Mouse (Mus musculus) intestine, embryonic 14.5 days (tissue): ENCODE measurements at regions not wholly inside any gene's neighbourhood (a gene's known extent, or its start where the extent isn't known, plus 50 kb on each side); places are given as distances from the start of the nearest gene placed in this dataset.

ENCODE experiments used
- ATAC-seq: fragments of 200-750 bp; cut with Nextera tagmentation; replicated peaks from 2 replicates; pipeline ENCODE4 v1.8.0; 2017; ENCODE audit warnings: low read depth, moderate number of reproducible peaks, moderate TSS enrichment, moderate library complexity; ENCODE audit not compliant: low FRiP score, low TSS enrichment
- DNase-seq: peaks from one replicate; pipeline ENCODE4 v3.0.0-alpha.2; 2018; ENCODE audit warnings: low spot score
- H3K27ac ChIP-seq: fragments of 300-500 bp; sonication (generic); 2 replicates; pipeline ENCODE4 v1.5.1; 2014; ENCODE audit warnings: low read depth, mild to moderate bottlenecking, control low read depth
- H3K27me3 ChIP-seq: fragments of 300-500 bp; sonication (generic); replicated peaks from 2 replicates; pipeline ENCODE4 v1.6.1; 2014; ENCODE audit warnings: low read length, control low read depth; ENCODE audit not compliant: control insufficient read depth, insufficient read depth
- H3K36me3 ChIP-seq: fragments of 300-500 bp; sonication (generic); 2 replicates; pipeline ENCODE4 v1.6.1; 2014; ENCODE audit warnings: low read length, control low read depth; ENCODE audit not compliant: control insufficient read depth, insufficient read depth
- H3K4me1 ChIP-seq: fragments of 300-500 bp; sonication (generic); replicated peaks from 2 replicates; pipeline ENCODE4 v1.6.1; 2014; ENCODE audit warnings: low read length, control low read depth, mixed read lengths; ENCODE audit not compliant: control insufficient read depth, insufficient read depth
- H3K4me2 ChIP-seq: fragments of 300-500 bp; sonication (generic); 2 replicates; pipeline ENCODE4 v1.6.1; 2014; ENCODE audit warnings: low read length
- H3K4me3 ChIP-seq: fragments of 300-500 bp; sonication (generic); 2 replicates; pipeline ENCODE4 v1.5.1; 2014; ENCODE audit warnings: low read depth, low read length, control low read depth, mixed read lengths
- H3K9ac ChIP-seq: fragments of 300-500 bp; sonication (generic); 2 replicates; pipeline ENCODE4 v1.6.1; 2014; ENCODE audit warnings: mild to moderate bottlenecking, low read length
- H3K9me3 ChIP-seq: fragments of 300-500 bp; sonication (generic); 2 replicates; pipeline ENCODE4 v1.6.1; 2016; ENCODE audit warnings: low read length, control low read depth; ENCODE audit not compliant: control insufficient read depth
- WGBS: fragments of 180-500 bp; shearing (Covaris S2); extraction: QIAGEN DNeasy Blood & Tissue Kit; methylation state at CpG from one replicate; pipeline ENCODE4 v1.1.7; 2014; 5-methylcytosine and 5-hydroxymethylcytosine counted together

DNA sequence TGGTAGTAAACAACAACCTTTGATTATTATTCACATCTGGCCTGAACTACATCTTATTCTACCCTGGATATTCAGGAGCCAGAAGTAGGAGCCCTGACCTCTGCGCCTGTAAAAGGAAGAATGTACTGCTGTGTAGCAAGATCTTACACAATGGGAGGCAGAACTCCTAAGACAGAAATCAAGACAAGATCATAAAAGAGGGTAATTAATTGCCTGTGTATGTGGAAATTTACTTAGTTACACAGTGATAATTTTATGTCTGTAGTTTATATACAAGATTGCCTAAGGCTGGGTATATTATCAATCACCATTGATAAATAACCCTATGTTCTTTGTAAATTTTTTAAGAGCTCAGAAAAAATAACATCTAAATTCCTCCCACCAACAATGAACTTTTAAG is 2167.8 kb downstream of the 9330182O14Rik start:
- Histone ChIP-seq H3K4me3 (no peak overlapping the region), H3K27me3 (no peaks in the 10 kb centered on the region), H3K9ac (no peak overlapping the region), H3K9me3 (no peaks in the 10 kb centered on the region), H3K36me3 (no peaks in the 10 kb centered on the region), H3K4me2 (no peak overlapping the region), H3K27ac (no peak overlapping the region), H3K4me1 (peaks cover 5% of the 10 kb centered on the region; the same call in 1 of the 2 replicates)
- DNase-seq (no peak), ATAC-seq (no peak)
- 83% methylated on average over 1 of the region's 1 CpGs for WGBS

DNA sequence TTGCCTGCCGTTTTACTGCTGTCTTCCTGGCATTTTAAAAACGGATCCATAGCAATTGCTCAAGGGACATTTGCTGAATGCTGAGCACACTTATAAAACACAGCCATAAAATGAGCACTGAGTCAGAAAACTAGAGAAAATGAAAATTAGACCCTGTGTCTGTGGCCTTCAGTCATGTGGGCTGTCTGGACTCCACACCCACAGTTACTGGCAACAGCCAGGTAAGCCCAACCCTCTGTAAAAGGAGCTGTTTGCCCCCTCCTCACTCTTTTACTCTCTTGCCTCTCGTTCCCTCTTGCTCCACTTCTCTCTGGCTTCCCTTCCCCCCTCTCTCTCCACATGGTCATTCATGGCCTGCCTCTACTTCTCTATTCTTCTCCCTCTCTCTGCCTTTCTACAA is 2169.9 kb downstream of the 9330182O14Rik start:
- ATAC-seq: no peak

DNA sequence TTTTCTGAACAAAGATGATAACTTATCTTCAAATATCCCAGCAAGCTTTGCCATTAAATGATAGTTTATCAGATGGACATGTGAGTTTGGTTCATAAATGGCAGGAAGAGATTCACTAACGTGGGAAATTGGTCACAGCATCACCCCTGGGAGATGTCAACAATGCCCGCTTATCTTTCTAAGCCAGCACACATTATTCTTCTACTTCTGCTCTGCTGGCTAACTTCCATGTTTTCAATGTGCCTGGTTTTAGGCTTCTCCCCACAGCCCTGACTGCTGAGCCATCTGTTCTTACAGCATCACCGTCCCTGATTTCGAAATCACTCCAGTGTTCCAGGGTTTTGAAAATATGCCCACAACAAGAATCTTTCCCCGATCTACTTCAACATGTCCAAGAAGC is 2175.4 kb downstream of the 9330182O14Rik start:
- DNase-seq (no peak), ATAC-seq (no peak)
- no peaks in the 10 kb centered on the region for H3K4me1 ChIP-seq
- no peaks in the 10 kb centered on the region for H3K9me3 ChIP-seq
- WGBS: 68% methylated on average over 5 of the region's 5 CpGs
- H3K27me3 ChIP-seq: no peaks in the 10 kb centered on the region
- no peak overlapping the region for H3K27ac ChIP-seq
- no peak overlapping the region for H3K9ac ChIP-seq
- no peaks in the 10 kb centered on the region for H3K36me3 ChIP-seq
- H3K4me3 ChIP-seq: no peak overlapping the region
- H3K4me2 ChIP-seq: no peak overlapping the region

More for the DNA sequence above, 2169.9 kb downstream of the 9330182O14Rik start:
- no peak overlapping the region for H3K4me2 ChIP-seq
- no peak overlapping the region for H3K27ac ChIP-seq
- no peak overlapping the region for H3K4me3 ChIP-seq
- no peak for DNase-seq
- H3K27me3 ChIP-seq: no peaks in the 10 kb centered on the region
- H3K9me3 ChIP-seq: no peaks in the 10 kb centered on the region
- WGBS: 78% methylated on average over 3 of the region's 3 CpGs
- no peaks in the 10 kb centered on the region for H3K36me3 ChIP-seq
- H3K4me1 ChIP-seq: no peaks in the 10 kb centered on the region
- H3K9ac ChIP-seq: no peak overlapping the region

DNA sequence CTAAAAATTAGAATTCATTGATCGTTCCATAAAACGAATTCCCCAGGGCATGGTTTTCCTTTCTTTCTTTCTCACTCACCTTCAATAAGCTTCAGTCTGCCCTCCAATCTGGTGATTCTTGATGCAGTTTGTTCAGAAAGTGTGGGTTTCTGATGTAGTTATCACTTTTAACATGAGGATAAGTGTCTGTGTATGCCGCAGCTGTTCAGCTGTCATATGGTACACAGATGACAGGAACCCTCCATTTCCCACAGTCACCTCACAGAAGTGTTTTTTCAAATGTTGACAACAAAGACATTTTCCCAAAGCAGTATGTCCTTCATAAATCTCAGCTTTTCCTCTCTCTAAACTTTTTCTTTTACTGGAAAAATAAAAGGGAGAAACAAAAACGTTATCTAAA is 2177.0 kb downstream of the 9330182O14Rik start:
- Histone ChIP-seq H3K4me1 (no peaks in the 10 kb centered on the region), H3K9me3 (no peaks in the 10 kb centered on the region), H3K9ac (no peak overlapping the region), H3K27me3 (no peaks in the 10 kb centered on the region), H3K4me3 (no peak overlapping the region), H3K27ac (no peak overlapping the region), H3K36me3 (no peaks in the 10 kb centered on the region), H3K4me2 (no peak overlapping the region)
- WGBS: 65% methylated on average over 4 of the region's 4 CpGs
- no peak for DNase-seq
- ATAC-seq: no peak

DNA sequence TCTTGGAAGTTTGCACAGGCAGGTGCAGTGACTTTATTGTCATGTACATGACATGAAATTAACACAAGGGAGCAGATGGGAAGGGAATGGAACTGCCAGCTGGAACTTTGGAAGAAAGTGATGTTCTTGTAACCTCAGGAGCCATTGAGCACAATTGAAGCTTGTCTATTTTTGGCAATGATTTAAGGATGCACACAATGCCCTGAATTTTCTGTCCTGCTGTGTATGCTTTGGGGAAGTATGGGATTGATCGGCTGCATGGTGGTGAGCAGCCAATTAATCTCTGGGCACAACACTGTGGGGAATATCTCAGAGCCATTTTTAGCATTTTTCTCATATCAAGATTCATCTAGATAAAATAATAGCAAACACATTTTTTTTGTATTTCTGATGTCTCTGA is 2186.2 kb downstream of the 9330182O14Rik start:
- Histone ChIP-seq H3K4me3 (no peak overlapping the region), H3K9me3 (no peaks in the 10 kb centered on the region), H3K36me3 (no peaks in the 10 kb centered on the region), H3K27ac (no peak overlapping the region), H3K9ac (no peak overlapping the region), H3K27me3 (no peaks in the 10 kb centered on the region), H3K4me2 (no peak overlapping the region), H3K4me1 (no peaks in the 10 kb centered on the region)
- ATAC-seq (no peak), DNase-seq (no peak)
- WGBS: 94% methylated on average over 1 of the region's 1 CpGs

DNA sequence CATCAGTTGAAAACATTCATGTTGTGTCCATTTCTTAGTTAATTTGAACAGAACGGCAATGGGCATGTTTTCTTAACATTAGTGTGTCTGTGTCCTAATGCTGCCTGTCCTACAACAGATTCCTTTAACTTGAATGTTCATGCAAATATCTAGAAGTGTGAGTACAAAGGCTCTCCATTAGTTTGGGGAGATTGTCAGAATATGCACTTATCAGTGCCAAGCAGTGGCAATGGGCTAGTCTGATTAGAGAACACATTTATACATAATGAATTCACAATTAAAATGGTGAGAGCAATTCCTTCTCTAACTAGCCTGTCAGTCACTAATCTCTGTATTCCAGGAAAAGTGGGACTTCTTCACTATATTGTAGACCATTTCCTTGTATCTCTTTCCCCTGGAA is 2188.8 kb downstream of the 9330182O14Rik start:
- ATAC-seq: no peak
- Histone ChIP-seq H3K4me1 (no peaks in the 10 kb centered on the region), H3K36me3 (no peaks in the 10 kb centered on the region), H3K9me3 (no peaks in the 10 kb centered on the region), H3K27me3 (no peaks in the 10 kb centered on the region), H3K4me3 (no peak overlapping the region), H3K4me2 (no peak overlapping the region), H3K9ac (no peak overlapping the region), H3K27ac (no peak overlapping the region)
- no peak for DNase-seq
- WGBS: 87% methylated on average over 1 of the region's 1 CpGs

DNA sequence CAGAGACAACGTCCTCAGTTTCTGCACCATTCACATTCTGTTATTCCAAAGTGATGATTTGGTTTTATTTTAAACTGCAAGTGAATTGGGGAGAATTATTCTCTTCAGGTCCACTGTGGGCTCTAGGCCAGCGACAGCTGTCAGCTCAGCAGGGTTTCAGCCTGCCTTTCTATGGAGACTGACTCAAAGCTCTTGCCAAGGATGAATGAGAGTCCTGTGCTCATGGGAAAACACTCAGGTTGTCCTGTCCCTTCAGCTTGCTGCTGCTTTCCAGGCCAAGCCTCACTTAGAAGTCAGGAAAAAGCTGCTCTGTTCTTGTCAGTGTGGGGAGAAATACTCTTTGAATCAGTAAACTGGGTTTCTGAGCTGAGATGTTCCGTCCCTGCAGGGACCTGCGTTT is 2191.1 kb downstream of the 9330182O14Rik start:
- no peak overlapping the region for H3K4me2 ChIP-seq
- WGBS: 63% methylated on average over 4 of the region's 4 CpGs

DNA sequence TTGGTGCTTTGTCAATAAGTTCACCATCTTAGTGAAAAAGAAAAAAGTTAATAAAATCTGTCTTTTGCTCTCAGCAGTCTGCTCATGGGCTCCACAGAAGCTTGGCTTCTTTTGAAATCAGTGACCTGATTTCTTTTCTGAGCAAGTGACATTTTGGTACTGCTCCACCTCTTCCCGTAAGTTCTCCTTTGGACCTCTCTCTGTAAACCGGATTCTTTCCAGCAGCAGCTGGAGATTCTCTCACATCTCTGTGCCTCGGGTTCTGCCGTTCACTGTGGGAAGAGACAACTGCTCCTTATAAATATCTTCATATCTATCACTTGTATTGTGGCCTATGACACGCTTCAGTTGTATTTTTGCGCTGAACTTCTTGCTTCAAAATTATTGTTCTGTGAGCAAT is 2194.4 kb downstream of the 9330182O14Rik start:
- H3K4me2 ChIP-seq: no peak overlapping the region
- no peak overlapping the region for H3K27ac ChIP-seq
- no peak overlapping the region for H3K4me3 ChIP-seq
- ATAC-seq: no peak
- H3K27me3 ChIP-seq: no peaks in the 10 kb centered on the region
- no peak overlapping the region for H3K9ac ChIP-seq
- 76% methylated on average over 6 of the region's 6 CpGs for WGBS
- H3K9me3 ChIP-seq: no peaks in the 10 kb centered on the region
- no peaks in the 10 kb centered on the region for H3K4me1 ChIP-seq
- DNase-seq: no peak
- H3K36me3 ChIP-seq: no peaks in the 10 kb centered on the region

More for the DNA sequence above, 2191.1 kb downstream of the 9330182O14Rik start:
- no peak for DNase-seq
- no peak for ATAC-seq
- no peaks in the 10 kb centered on the region for H3K27me3 ChIP-seq
- H3K36me3 ChIP-seq: no peaks in the 10 kb centered on the region
- no peak overlapping the region for H3K9ac ChIP-seq
- no peaks in the 10 kb centered on the region for H3K9me3 ChIP-seq
- no peak overlapping the region for H3K4me3 ChIP-seq
- no peak overlapping the region for H3K27ac ChIP-seq
- H3K4me1 ChIP-seq: no peaks in the 10 kb centered on the region

DNA sequence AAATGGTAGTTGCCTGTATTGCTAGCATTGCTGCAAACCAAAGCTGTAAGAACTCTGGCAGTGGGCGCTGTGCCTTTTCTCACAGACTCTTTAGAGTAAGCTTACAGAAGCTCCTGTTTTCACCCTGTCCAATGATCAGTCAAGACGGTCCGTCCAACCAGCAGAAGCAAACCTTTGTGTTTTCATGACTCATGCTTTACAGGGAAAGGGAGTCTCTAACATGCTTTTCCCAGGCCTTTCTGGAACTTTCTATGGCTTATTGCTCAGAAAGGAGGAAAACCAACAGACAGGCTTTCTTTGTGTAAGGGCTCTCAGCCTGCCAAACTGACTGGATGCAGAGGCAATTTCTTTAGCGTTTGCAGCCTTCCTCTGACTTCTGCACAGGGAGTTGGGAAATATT is 2195.6 kb downstream of the 9330182O14Rik start:
- no peak overlapping the region for H3K27ac ChIP-seq
- no peak overlapping the region for H3K9ac ChIP-seq
- H3K4me2 ChIP-seq: no peak overlapping the region
- no peaks in the 10 kb centered on the region for H3K27me3 ChIP-seq
- H3K4me3 ChIP-seq: no peak overlapping the region
- H3K4me1 ChIP-seq: no peaks in the 10 kb centered on the region
- no peaks in the 10 kb centered on the region for H3K36me3 ChIP-seq
- DNase-seq: no peak
- H3K9me3 ChIP-seq: no peaks in the 10 kb centered on the region
- no peak for ATAC-seq
- 58% methylated on average over 4 of the region's 4 CpGs for WGBS
